Mouse (Mus musculus): ENCODE measurements around the gene Casp7. TPM values are rescaled to one million over a fixed set of nuclear protein-coding genes. Genes with fewer than 3 reads are reported as not detected.

The Casp7 gene
- polyA plus RNA-seq, 1 experiment from 2014 or later, result 15.4 TPM

- H3K4me1 ChIP-seq (replicated peaks), result peaks cover 12% of the 10 kb centered on the region; the same call in 1 of the 2 replicates
- 92% methylated on average over 6 of the region's 6 CpGs for WGBS
- no peak for DNase-seq (ENCODE audit: low spot score)
- H3K4me3 ChIP-seq, result no peak overlapping the region
- peaks cover 6% of the 10 kb centered on the region; the same call in 1 of the 2 replicates for H3K36me3 ChIP-seq
- no peak overlapping the region for H3K27ac ChIP-seq
- H3K27me3 ChIP-seq (ENCODE audit: insufficient read depth, poor library complexity, severe bottlenecking), result no peaks in the 10 kb centered on the region
- H3K9me3 ChIP-seq, result no peaks in the 10 kb centered on the region
Observed at GRCm38 (mm10) chr19:56439072-56439434, 42.1 kb downstream of the Casp7 start.

GRCm38 (mm10) chr19:56443445-56443844, 46.5 kb downstream of the Casp7 start:
- no peak for DNase-seq (ENCODE audit: low spot score)
- 86% methylated on average over 14 of the region's 14 CpGs for WGBS
- no peak overlapping the region for H3K27ac ChIP-seq
- H3K4me3 ChIP-seq, result no peak overlapping the region
- H3K36me3 ChIP-seq, result no peaks in the 10 kb centered on the region
- no peaks in the 10 kb centered on the region for H3K9me3 ChIP-seq
- H3K4me1 ChIP-seq (replicated peaks), result peaks cover 9% of the 10 kb centered on the region; the same call in 1 of the 2 replicates
- H3K27me3 ChIP-seq (ENCODE audit: insufficient read depth, poor library complexity, severe bottlenecking), result no peaks in the 10 kb centered on the region

- peaks cover 2% of the 10 kb centered on the region; the same call in 1 of the 2 replicates for H3K4me1 ChIP-seq (replicated peaks)
- no peak for DNase-seq (ENCODE audit: low spot score)
- no peaks in the 10 kb centered on the region for H3K9me3 ChIP-seq
- no peak overlapping the region for H3K27ac ChIP-seq
- no peaks in the 10 kb centered on the region for H3K27me3 ChIP-seq (ENCODE audit: insufficient read depth, poor library complexity, severe bottlenecking)
- H3K36me3 ChIP-seq, result no peaks in the 10 kb centered on the region
- H3K4me3 ChIP-seq, result no peak overlapping the region
- 95% methylated on average over 4 of the region's 4 CpGs for WGBS
Observed at GRCm38 (mm10) chr19:56448784-56449183, 51.9 kb downstream of the Casp7 start.

- DNase-seq (ENCODE audit: low spot score), result no peak
- Histone ChIP-seq H3K4me3 (no peak overlapping the region), H3K4me1 (replicated peaks) (no peaks in the 10 kb centered on the region), H3K27me3 (ENCODE audit: insufficient read depth, poor library complexity, severe bottlenecking) (no peaks in the 10 kb centered on the region; the same call in 1 of the 2 replicates), H3K27ac (no peak overlapping the region), H3K9me3 (no peaks in the 10 kb centered on the region), H3K36me3 (no peaks in the 10 kb centered on the region)
- 91% methylated on average over 8 of the region's 8 CpGs for WGBS
Observed at GRCm38 (mm10) chr19:56449537-56449936, 52.6 kb downstream of the Casp7 start.

- Histone ChIP-seq H3K4me1 (replicated peaks) (peaks cover under 1% of the 10 kb centered on the region; the same call in 1 of the 2 replicates), H3K36me3 (no peaks in the 10 kb centered on the region), H3K27me3 (ENCODE audit: insufficient read depth, poor library complexity, severe bottlenecking) (no peaks in the 10 kb centered on the region; the same call in 1 of the 2 replicates), H3K9me3 (no peaks in the 10 kb centered on the region), H3K27ac (no peak overlapping the region), H3K4me3 (no peak overlapping the region)
- no peak for DNase-seq (ENCODE audit: low spot score)
- WGBS, result 90% methylated on average over 5 of the region's 5 CpGs
Observed at GRCm38 (mm10) chr19:56450892-56451291, 54.0 kb downstream of the Casp7 start.

GRCm38 (mm10) chr19:56451867-56452266, 54.9 kb downstream of the Casp7 start:
- 85% methylated on average over 4 of the region's 4 CpGs for WGBS
- H3K27me3 ChIP-seq (ENCODE audit: insufficient read depth, poor library complexity, severe bottlenecking), result no peaks in the 10 kb centered on the region; the same call in none of the 2 replicates
- H3K4me1 ChIP-seq (replicated peaks), result peaks cover 2% of the 10 kb centered on the region; the same call in 1 of the 2 replicates
- H3K9me3 ChIP-seq, result no peaks in the 10 kb centered on the region
- DNase-seq (ENCODE audit: low spot score), result no peak
- H3K36me3 ChIP-seq, result no peaks in the 10 kb centered on the region
- no peak overlapping the region for H3K27ac ChIP-seq
- H3K4me3 ChIP-seq, result no peak overlapping the region

GRCm38 (mm10) chr19:56452421-56452820, 55.5 kb downstream of the Casp7 start:
- DNase-seq (ENCODE audit: low spot score), result no peak
- H3K4me1 ChIP-seq (replicated peaks), result peaks cover 2% of the 10 kb centered on the region; the same call in 1 of the 2 replicates
- H3K36me3 ChIP-seq, result no peaks in the 10 kb centered on the region
- no peak overlapping the region for H3K27ac ChIP-seq
- H3K9me3 ChIP-seq, result no peaks in the 10 kb centered on the region
- no peak overlapping the region for H3K4me3 ChIP-seq
- WGBS, result 95% methylated on average over 2 of the region's 2 CpGs
- H3K27me3 ChIP-seq (ENCODE audit: insufficient read depth, poor library complexity, severe bottlenecking), result no peaks in the 10 kb centered on the region; the same call in none of the 2 replicates

GRCm38 (mm10) chr19:56454862-56455261, 57.9 kb downstream of the Casp7 start:
- Histone ChIP-seq H3K4me3 (no peak overlapping the region), H3K9me3 (no peaks in the 10 kb centered on the region)
- 86% methylated on average over 4 of the region's 4 CpGs for WGBS

GRCm38 (mm10) chr19:56455369-56455768, 58.4 kb downstream of the Casp7 start:
- WGBS, result 52% methylated on average over 2 of the region's 2 CpGs
- Histone ChIP-seq H3K9me3 (no peaks in the 10 kb centered on the region), H3K27me3 (ENCODE audit: insufficient read depth, poor library complexity, severe bottlenecking) (no peaks in the 10 kb centered on the region; the same call in none of the 2 replicates), H3K27ac (no peak overlapping the region), H3K4me1 (replicated peaks) (peaks cover 2% of the 10 kb centered on the region; the same call in 1 of the 2 replicates), H3K4me3 (no peak overlapping the region), H3K36me3 (no peaks in the 10 kb centered on the region)
- no peak for DNase-seq (ENCODE audit: low spot score)

More at GRCm38 (mm10) chr19:56454862-56455261, 57.9 kb downstream of the Casp7 start:
- H3K27me3 ChIP-seq (ENCODE audit: insufficient read depth, poor library complexity, severe bottlenecking), result no peaks in the 10 kb centered on the region; the same call in none of the 2 replicates
- H3K36me3 ChIP-seq, result no peaks in the 10 kb centered on the region
- H3K4me1 ChIP-seq (replicated peaks), result peaks cover 2% of the 10 kb centered on the region; the same call in 1 of the 2 replicates
- DNase-seq (ENCODE audit: low spot score), result no peak
- no peak overlapping the region for H3K27ac ChIP-seq

- 92% methylated on average over 4 of the region's 4 CpGs for WGBS
Observed at GRCm38 (mm10) chr19:56457569-56457968, 60.6 kb downstream of the Casp7 start.

GRCm38 (mm10) chr19:56459154-56460050, 62.5 kb downstream of the Casp7 start:
- WGBS, result 91% methylated on average over 10 of the region's 10 CpGs
- H3K9me3 ChIP-seq, result peaks cover 3% of the 10 kb centered on the region; the same call in 1 of the 2 replicates
- peaks cover 2% of the 10 kb centered on the region; the same call in 1 of the 2 replicates for H3K4me1 ChIP-seq (replicated peaks)
- H3K27me3 ChIP-seq (ENCODE audit: insufficient read depth, poor library complexity, severe bottlenecking), result no peaks in the 10 kb centered on the region; the same call in none of the 2 replicates
- no peaks in the 10 kb centered on the region for H3K36me3 ChIP-seq
- no peak overlapping the region for H3K4me3 ChIP-seq
- no peak overlapping the region for H3K27ac ChIP-seq
- DNase-seq (ENCODE audit: low spot score), result no peak

More at GRCm38 (mm10) chr19:56457569-56457968, 60.6 kb downstream of the Casp7 start:
- Histone ChIP-seq H3K27me3 (ENCODE audit: insufficient read depth, poor library complexity, severe bottlenecking) (no peaks in the 10 kb centered on the region; the same call in none of the 2 replicates), H3K36me3 (no peaks in the 10 kb centered on the region), H3K9me3 (no peaks in the 10 kb centered on the region), H3K4me1 (replicated peaks) (peaks cover 2% of the 10 kb centered on the region; the same call in 1 of the 2 replicates), H3K4me3 (no peak overlapping the region), H3K27ac (no peak overlapping the region)
- no peak for DNase-seq (ENCODE audit: low spot score)

- no peak for DNase-seq (ENCODE audit: low spot score)
Observed at GRCm38 (mm10) chr19:56460241-56460640, 63.3 kb downstream of the Casp7 start.

More at GRCm38 (mm10) chr19:56460241-56460640, 63.3 kb downstream of the Casp7 start:
- Histone ChIP-seq H3K4me1 (replicated peaks) (peaks cover 2% of the 10 kb centered on the region; the same call in 1 of the 2 replicates), H3K36me3 (no peaks in the 10 kb centered on the region), H3K4me3 (no peak overlapping the region), H3K9me3 (peaks cover 3% of the 10 kb centered on the region; the same call in 1 of the 2 replicates), H3K27me3 (ENCODE audit: insufficient read depth, poor library complexity, severe bottlenecking) (no peaks in the 10 kb centered on the region; the same call in 1 of the 2 replicates), H3K27ac (no peak overlapping the region)
- WGBS, result 78% methylated on average over 2 of the region's 2 CpGs

Measured in hindbrain, embryonic 10.5 days (tissue).